Mouse (Mus musculus): ENCODE measurements at regions not wholly inside any gene's neighbourhood (a gene's known extent, or its start where the extent isn't known, plus 50 kb on each side); places are given as distances from the start of the nearest gene placed in this dataset.
A peak's percentile ranks its signal among the peaks of the same experiment; 100 is the strongest.

- H3K4me2 ChIP-seq (ENCODE audit: low read depth, severe bottlenecking), result no peak overlapping the region
- no peaks in the 10 kb centered on the region for H3K36me3 ChIP-seq (ENCODE audit: control insufficient read depth, insufficient read depth, low read length)
- no peak overlapping the region for H3K9ac ChIP-seq (ENCODE audit: low read length)
- no peak overlapping the region for H3K4me3 ChIP-seq (ENCODE audit: low read depth, low read length)
- no peak for ATAC-seq (ENCODE audit: insufficient number of reproducible peaks, low FRiP score, low TSS enrichment, low read depth)
- H3K27me3 ChIP-seq (ENCODE audit: control insufficient read depth, insufficient read depth, low read length), result no peaks in the 10 kb centered on the region
- DNase-seq (ENCODE audit: low spot score), result no peak
- 85% methylated on average over 3 of the region's 3 CpGs for WGBS
- no peaks in the 10 kb centered on the region for H3K9me3 ChIP-seq (ENCODE audit: control insufficient read depth, low read length)
- H3K27ac ChIP-seq (replicated peaks; ENCODE audit: low read depth, low read length), result no peak overlapping the region
- no peaks in the 10 kb centered on the region for H3K4me1 ChIP-seq (ENCODE audit: control insufficient read depth, insufficient read depth, low read length)
Observed at GRCm38 (mm10) chr17:79147883-79148282, 96.2 kb downstream of the Qpct start.

GRCm38 (mm10) chr17:79144913-79145625 is 93.4 kb downstream of the Qpct start:
- peak; percentile 64 for DNase-seq (ENCODE audit: low spot score)
- Histone ChIP-seq H3K27ac (replicated peaks; ENCODE audit: low read depth, low read length) (no peak overlapping the region), H3K4me3 (ENCODE audit: low read depth, low read length) (no peak overlapping the region), H3K4me2 (ENCODE audit: low read depth, severe bottlenecking) (no peak overlapping the region), H3K27me3 (ENCODE audit: control insufficient read depth, insufficient read depth, low read length) (no peaks in the 10 kb centered on the region), H3K36me3 (ENCODE audit: control insufficient read depth, insufficient read depth, low read length) (no peaks in the 10 kb centered on the region), H3K4me1 (ENCODE audit: control insufficient read depth, insufficient read depth, low read length) (no peaks in the 10 kb centered on the region), H3K9ac (ENCODE audit: low read length) (no peak overlapping the region), H3K9me3 (ENCODE audit: control insufficient read depth, low read length) (no peaks in the 10 kb centered on the region)
- 31% methylated on average over 2 of the region's 2 CpGs for WGBS
- ATAC-seq (ENCODE audit: insufficient number of reproducible peaks, low FRiP score, low TSS enrichment, low read depth), result peak; percentile 88

DNA sequence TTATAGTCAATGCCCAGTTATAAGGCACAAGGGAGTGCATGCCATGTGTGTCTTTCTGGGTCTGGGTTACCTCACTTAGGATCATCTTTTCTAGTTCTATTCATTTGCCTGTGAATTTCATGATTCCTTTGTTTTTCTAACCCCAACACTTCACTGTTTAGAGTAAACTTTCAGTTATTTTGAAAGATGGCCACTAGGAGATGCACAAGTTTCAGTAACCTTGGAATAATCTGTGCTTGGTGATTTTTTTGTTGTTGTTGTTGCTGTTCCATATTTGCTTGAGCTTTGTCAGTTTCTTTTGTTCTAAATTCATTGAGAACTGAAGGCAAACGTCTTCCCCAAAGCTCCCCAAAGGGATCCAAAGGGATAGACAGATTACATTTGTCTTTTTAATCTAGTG is 91.3 kb downstream of the Qpct start:
- 52% methylated on average over 1 of the region's 1 CpGs for WGBS
- Histone ChIP-seq H3K4me1 (ENCODE audit: control insufficient read depth, insufficient read depth, low read length) (no peaks in the 10 kb centered on the region), H3K9me3 (ENCODE audit: control insufficient read depth, low read length) (no peaks in the 10 kb centered on the region), H3K4me2 (ENCODE audit: low read depth, severe bottlenecking) (no peak overlapping the region), H3K27ac (replicated peaks; ENCODE audit: low read depth, low read length) (no peak overlapping the region), H3K9ac (ENCODE audit: low read length) (no peak overlapping the region), H3K36me3 (ENCODE audit: control insufficient read depth, insufficient read depth, low read length) (no peaks in the 10 kb centered on the region), H3K4me3 (ENCODE audit: low read depth, low read length) (no peak overlapping the region), H3K27me3 (ENCODE audit: control insufficient read depth, insufficient read depth, low read length) (no peaks in the 10 kb centered on the region)
- DNase-seq (ENCODE audit: low spot score) (no peak), ATAC-seq (ENCODE audit: insufficient number of reproducible peaks, low FRiP score, low TSS enrichment, low read depth) (no peak)

All from limb, embryonic 11.5 days (tissue).